Mouse (Mus musculus) liver, postnatal 0 days (tissue): ENCODE data around the gene Efr3b. TPM values are rescaled to one million over a fixed set of nuclear protein-coding genes. Genes with fewer than 3 reads are reported as not detected.

Experiments
- ATAC-seq: fragments of 200-750 bp; cut with Nextera tagmentation; 2 replicates; pipeline ENCODE4 v1.8.0; 2017; ENCODE audit warnings: mild to moderate bottlenecking, moderate library complexity
- DNase-seq: peaks from one replicate; pipeline ENCODE4 v3.0.0-alpha.2; 2016
- H3K27ac ChIP-seq: fragments of 300-500 bp; sonication (generic); 2 replicates; pipeline ENCODE4 v1.5.1; 2014; ENCODE audit warnings: antibody characterized with exemption, moderate library complexity, mild to moderate bottlenecking, low read depth
- H3K27me3 ChIP-seq: fragments of 300-500 bp; sonication (generic); 2 replicates; pipeline ENCODE4 v1.6.1; 2014; ENCODE audit warnings: low read length, control low read depth, mixed read lengths; ENCODE audit not compliant: insufficient read depth
- H3K36me3 ChIP-seq: fragments of 300-500 bp; sonication (generic); replicated peaks from 2 replicates; pipeline ENCODE4 v1.6.1; 2014; ENCODE audit warnings: mild to moderate bottlenecking, control low read depth, low read length, moderate library complexity, mixed read lengths; ENCODE audit not compliant: insufficient read depth
- H3K4me1 ChIP-seq: fragments of 300-500 bp; sonication (generic); 2 replicates; pipeline ENCODE4 v1.6.1; 2014; ENCODE audit warnings: antibody characterized with exemption, mild to moderate bottlenecking, control low read depth; ENCODE audit not compliant: insufficient read depth
- H3K4me2 ChIP-seq: fragments of 300-500 bp; sonication (generic); 2 replicates; pipeline ENCODE4 v1.6.1; 2014; ENCODE audit warnings: low read depth, mild to moderate bottlenecking, low read length, moderate library complexity, mixed read lengths
- H3K4me3 ChIP-seq: fragments of 300-500 bp; sonication (generic); 2 replicates; pipeline ENCODE4 v1.5.1; 2014; ENCODE audit warnings: low read depth, low read length
- H3K9ac ChIP-seq: fragments of 300-500 bp; sonication (generic); replicated peaks from 2 replicates; pipeline ENCODE4 v1.6.1; 2014; ENCODE audit warnings: mild to moderate bottlenecking, moderate library complexity
- H3K9me3 ChIP-seq: fragments of 300-500 bp; sonication (generic); 2 replicates; pipeline ENCODE4 v1.6.1; 2016; ENCODE audit warnings: mild to moderate bottlenecking, control low read depth, low read length, mixed read lengths
- CTCF ChIP-seq: sonication (generic); IDR thresholded peaks from 2 replicates; pipeline ENCODE4 v1.5.1; 2016; ENCODE audit warnings: antibody characterized with exemption, low read depth
- EP300 ChIP-seq: IDR thresholded peaks from 2 replicates; pipeline ENCODE4 v1.6.1; 2016; ENCODE audit warnings: antibody characterized with exemption, low read depth, mild to moderate bottlenecking
- WGBS: fragments of 180-500 bp; shearing (Covaris S2); extraction: QIAGEN DNeasy Blood & Tissue Kit; methylation state at CpG from one replicate; pipeline ENCODE4 v1.1.7; 2014; ENCODE audit not compliant: insufficient replicate concordance; 5-methylcytosine and 5-hydroxymethylcytosine counted together
- polyA plus RNA-seq: library from polyadenylated mRNA; unstranded; fragments of >200 nt; fragmentation: Nextera tagmentation; extraction: Ambion mirVana; gene quantifications from 2 replicates; pipeline ENCODE4 v1.2.1, GENCODE M21; 2015

Gene Efr3b
- polyA plus RNA-seq, 1 experiment from 2014 or later = 0.05 TPM

DNA sequence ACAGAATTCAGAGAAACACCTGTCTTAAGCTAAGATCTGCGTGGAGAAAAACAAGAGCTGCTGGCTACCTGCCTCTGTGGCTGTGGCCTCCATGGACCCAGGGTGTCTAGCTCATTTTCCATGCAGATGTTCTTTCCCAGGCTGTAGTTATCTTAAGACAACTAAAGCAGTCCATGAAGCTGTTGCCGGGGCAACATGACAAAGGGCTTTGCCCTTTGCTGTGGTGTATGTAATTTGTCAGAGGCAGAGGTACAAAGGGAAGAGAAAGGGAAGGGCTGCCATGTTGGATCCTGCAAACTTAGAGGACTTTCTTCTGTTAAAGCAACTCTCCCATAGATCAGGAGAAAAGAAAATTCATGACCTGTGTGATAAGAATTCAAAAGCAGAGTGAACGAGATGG, 47.7 kb downstream of the Efr3b start:
- TF ChIP-seq CTCF (no peak), EP300 (no peak)
- Histone ChIP-seq H3K9me3 (no peaks in the 10 kb centered on the region), H3K4me1 (no peaks in the 10 kb centered on the region), H3K4me3 (no peak overlapping the region), H3K4me2 (no peak overlapping the region), H3K27me3 (no peaks in the 10 kb centered on the region), H3K36me3 (no peaks in the 10 kb centered on the region), H3K9ac (no peak overlapping the region), H3K27ac (no peak overlapping the region)
- WGBS = 81% methylated on average over 3 of the region's 3 CpGs
- no peak for DNase-seq
- no peak for ATAC-seq

GRCm38 (mm10) chr12:3989943-3990342, 48.8 kb downstream of the Efr3b start:
- 34% methylated on average over 2 of the region's 2 CpGs for WGBS
- H3K36me3 ChIP-seq = no peaks in the 10 kb centered on the region
- TF ChIP-seq EP300 = no peak
- TF ChIP-seq CTCF = no peak
- H3K27me3 ChIP-seq = no peaks in the 10 kb centered on the region
- no peak overlapping the region for H3K9ac ChIP-seq
- no peak for DNase-seq
- no peak overlapping the region for H3K4me2 ChIP-seq
- no peak overlapping the region for H3K4me3 ChIP-seq
- H3K4me1 ChIP-seq = no peaks in the 10 kb centered on the region
- H3K9me3 ChIP-seq = no peaks in the 10 kb centered on the region
- ATAC-seq = no peak
- no peak overlapping the region for H3K27ac ChIP-seq

DNA sequence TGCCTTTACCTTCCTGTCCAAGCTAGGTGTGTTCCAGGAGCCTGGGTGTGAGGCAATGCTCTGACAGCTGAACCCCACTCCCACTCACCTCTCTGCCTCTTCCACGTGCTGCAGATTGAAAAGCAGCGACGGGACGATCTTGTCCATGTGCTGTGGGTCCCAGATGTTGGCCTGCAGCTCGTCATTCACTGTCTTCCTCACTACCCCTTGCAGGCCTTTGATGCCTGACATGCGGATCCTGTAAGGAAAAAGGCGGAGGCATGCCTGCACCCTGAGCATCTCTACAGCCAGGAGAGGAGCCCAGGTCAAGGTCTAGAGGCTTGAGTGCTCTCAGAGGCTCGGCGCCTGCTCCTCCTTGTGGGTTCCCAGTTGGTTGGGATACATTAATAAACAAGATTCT, 54.3 kb downstream of the Efr3b start:
- DNase-seq (no peak), ATAC-seq (no peak)
- H3K4me2 ChIP-seq = no peak overlapping the region
- WGBS = 68% methylated on average over 9 of the region's 9 CpGs
- H3K4me3 ChIP-seq = no peak overlapping the region
- no peak overlapping the region for H3K9ac ChIP-seq
- peaks cover 12% of the 10 kb centered on the region for H3K4me1 ChIP-seq
- no peak overlapping the region for H3K27ac ChIP-seq
- no peak for TF ChIP-seq EP300
- TF ChIP-seq CTCF = no peak
- no peaks in the 10 kb centered on the region for H3K36me3 ChIP-seq
- peaks cover 20% of the 10 kb centered on the region; the same call in 1 of the 2 replicates for H3K27me3 ChIP-seq
- H3K9me3 ChIP-seq = no peaks in the 10 kb centered on the region

DNA sequence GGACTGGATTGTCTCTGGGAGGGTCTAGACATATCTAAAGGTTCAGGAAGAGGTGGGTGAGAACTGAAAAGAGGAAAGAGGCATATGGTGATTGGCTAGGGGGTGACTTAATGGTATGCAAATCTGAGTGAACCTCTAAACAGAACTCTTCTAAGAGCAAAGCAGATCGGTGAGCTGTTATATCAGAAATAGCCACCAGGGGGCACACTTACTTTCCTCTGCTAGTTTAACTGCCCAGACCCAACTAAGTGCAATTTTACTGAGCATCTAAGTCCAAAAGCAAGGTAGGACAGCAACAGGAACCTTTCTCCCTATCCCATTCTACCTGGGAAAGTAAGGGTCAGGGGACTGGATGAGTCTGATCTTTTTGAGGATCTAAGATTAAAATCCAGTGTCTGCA, 55.0 kb downstream of the Efr3b start:
- no peak overlapping the region for H3K9ac ChIP-seq
- peaks cover 12% of the 10 kb centered on the region for H3K4me1 ChIP-seq
- H3K36me3 ChIP-seq = no peaks in the 10 kb centered on the region
- DNase-seq (peak; percentile 75), ATAC-seq (no peak)
- no peak overlapping the region for H3K4me2 ChIP-seq
- 0% methylated on average over 1 of the region's 1 CpGs for WGBS
- no peaks in the 10 kb centered on the region for H3K9me3 ChIP-seq
- no peak overlapping the region for H3K27ac ChIP-seq
- H3K27me3 ChIP-seq = peaks cover 20% of the 10 kb centered on the region; the same call in 1 of the 2 replicates
- no peak overlapping the region for H3K4me3 ChIP-seq
- TF ChIP-seq CTCF (peak; percentile 77), EP300 (no peak)

- Histone ChIP-seq H3K9me3 (no peaks in the 10 kb centered on the region), H3K9ac (no peak overlapping the region), H3K27ac (no peak overlapping the region), H3K4me1 (peaks cover 12% of the 10 kb centered on the region), H3K4me2 (peak overlapping the region; percentile 80), H3K27me3 (peaks cover 20% of the 10 kb centered on the region; the same call in 1 of the 2 replicates), H3K36me3 (no peaks in the 10 kb centered on the region), H3K4me3 (no peak overlapping the region; the same call in 1 of the 2 replicates)
- peak; percentile 28 for ATAC-seq
- WGBS = 11% methylated on average over 6 of the region's 6 CpGs
- peak; percentile 43 for DNase-seq
- TF ChIP-seq CTCF (no peak), EP300 (no peak)
Measured at GRCm38 (mm10) chr12:3982257-3982656, 56.5 kb downstream of the Efr3b start.

DNA sequence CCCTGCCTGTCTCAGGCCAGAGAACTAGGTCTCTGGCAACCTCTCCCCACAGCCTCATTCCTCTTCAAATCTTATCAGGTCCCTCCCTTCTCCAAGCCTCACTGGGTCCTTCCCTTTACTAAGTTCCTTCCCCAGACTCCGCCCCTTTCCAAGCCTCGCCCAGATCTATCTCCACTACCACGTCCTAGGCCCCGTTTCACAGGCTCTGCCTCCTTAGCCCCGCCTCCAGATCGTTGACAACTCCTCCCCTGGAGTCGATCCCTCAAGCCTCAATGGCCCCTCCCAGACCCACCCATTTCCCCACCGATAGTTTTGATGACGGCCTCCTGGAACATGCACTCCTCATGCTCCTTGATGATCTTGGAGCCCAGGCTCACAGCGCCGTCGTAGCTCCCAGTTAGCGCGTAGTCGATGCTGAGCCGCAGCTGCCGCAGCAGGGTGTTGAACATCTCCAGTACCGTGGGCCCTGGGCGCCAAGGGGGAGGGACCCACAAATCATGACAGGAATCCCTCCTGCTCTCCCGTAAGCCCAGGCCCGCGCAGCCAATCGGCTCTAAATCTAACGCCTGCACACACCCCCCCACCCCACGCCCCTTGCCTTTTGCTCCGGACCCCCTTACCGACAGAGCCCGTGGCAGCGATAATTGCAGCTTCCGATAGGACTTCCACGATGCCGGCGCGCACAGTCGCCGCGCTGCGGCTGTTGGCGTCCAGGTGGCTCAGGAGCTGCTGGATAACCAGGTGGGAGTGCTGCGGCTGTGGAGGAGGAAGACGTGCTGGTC, 57.2 kb downstream of the Efr3b start:
- Histone ChIP-seq H3K36me3 (no peaks in the 10 kb centered on the region), H3K9me3 (no peaks in the 10 kb centered on the region), H3K4me3 (peak overlapping the region; percentile 36), H3K4me2 (peak overlapping the region; percentile 80), H3K27ac (no peak overlapping the region), H3K4me1 (peaks cover 12% of the 10 kb centered on the region), H3K9ac (no peak overlapping the region), H3K27me3 (peaks cover 20% of the 10 kb centered on the region; the same call in 1 of the 2 replicates)
- DNase-seq (peak; percentile 78), ATAC-seq (peak; percentile 84)
- WGBS = under 1% methylated on average over 37 of the region's 41 CpGs
- TF ChIP-seq EP300 = no peak
- TF ChIP-seq CTCF = no peak
